Mouse (Mus musculus): ENCODE measurements around the gene Atp5e.

Atp5e gene

GRCm38 (mm10) chr2:174463789-174464523, at the start of gene Atp5e:
Atp5e (minus strand) TSS chr2:174464105.
- peak; percentile 98 for DNase-seq

- no peak for DNase-seq
These were observed 45.9 kb upstream of the Atp5e start for GRCm38 (mm10) chr2:174509825-174510224.

- no peak for DNase-seq
These were observed 44.1 kb upstream of the Atp5e start for GRCm38 (mm10) chr2:174507998-174508397.

DNA sequence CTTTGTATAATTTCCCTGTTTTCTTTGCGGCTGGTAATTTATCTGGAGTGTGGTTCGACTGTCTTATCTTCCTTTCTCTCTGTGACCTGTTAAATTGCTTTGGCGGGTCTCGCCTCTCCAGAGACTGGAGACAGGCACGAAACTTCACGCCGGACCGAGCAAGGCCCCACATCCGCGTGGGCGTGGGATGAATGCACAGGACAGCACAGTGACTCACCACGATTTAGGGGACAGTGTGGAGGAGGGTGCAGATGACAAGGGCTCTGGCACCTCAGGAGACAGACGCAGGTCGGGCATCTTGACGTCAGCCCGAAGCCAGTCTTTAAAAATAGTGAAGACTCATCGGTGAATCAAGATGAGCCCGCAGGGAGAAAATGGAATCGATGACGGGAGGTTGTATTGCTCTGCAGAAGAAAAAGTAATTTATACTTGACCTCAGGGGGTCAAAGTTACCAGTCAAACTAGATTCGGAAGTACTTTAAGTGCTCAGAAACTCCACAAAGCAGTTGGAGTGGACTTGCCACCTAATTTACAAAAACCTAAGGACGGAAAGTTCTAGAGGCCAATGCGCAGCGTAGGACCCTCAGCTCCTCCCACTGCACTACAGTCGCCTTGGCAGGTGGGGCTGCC, 39.0 kb upstream of the Atp5e start:
- peak in 1 of 2 experiments; percentile 3 for DNase-seq

GRCm38 (mm10) chr2:174502321-174502720, 38.4 kb upstream of the Atp5e start:
- no peak for DNase-seq

- no peak for DNase-seq
These were observed 37.6 kb upstream of the Atp5e start for GRCm38 (mm10) chr2:174501517-174501916.

DNA sequence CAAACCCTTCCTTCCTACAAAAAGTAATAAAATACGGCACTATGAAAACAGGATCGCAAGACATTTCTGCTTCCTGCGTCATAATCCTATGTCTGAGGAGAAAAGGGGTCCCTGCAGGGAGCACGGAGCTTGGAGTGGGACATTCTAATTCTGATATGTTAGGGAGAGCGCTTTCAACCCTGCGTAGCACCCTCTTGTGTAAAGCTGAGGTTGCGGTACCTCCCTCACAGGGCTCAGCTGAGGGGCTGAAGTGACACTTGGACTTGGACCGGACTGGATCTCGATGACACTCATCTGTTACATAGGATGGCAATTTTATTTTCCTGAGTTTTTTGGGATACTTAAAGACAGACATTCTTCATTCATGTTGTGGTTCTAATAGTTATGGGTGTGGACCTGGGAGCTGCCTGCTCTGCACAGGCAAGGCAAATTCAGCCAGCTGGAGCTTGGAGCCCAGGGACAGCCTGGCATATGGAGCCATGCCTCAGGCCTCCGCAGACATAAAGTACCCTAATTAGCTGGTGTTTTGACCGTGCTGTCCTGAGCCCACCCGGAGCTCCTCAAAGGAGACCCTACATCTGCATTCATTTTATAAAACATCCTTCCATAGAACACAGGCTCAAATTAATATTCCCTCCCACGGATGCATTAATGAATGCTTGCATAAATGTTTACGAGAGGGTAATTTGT, 37.1 kb upstream of the Atp5e start:
- no peak for DNase-seq

- DNase-seq = peak; percentile 10 to 31
These were observed 29.0 kb upstream of the Atp5e start for GRCm38 (mm10) chr2:174492858-174493257.

DNA sequence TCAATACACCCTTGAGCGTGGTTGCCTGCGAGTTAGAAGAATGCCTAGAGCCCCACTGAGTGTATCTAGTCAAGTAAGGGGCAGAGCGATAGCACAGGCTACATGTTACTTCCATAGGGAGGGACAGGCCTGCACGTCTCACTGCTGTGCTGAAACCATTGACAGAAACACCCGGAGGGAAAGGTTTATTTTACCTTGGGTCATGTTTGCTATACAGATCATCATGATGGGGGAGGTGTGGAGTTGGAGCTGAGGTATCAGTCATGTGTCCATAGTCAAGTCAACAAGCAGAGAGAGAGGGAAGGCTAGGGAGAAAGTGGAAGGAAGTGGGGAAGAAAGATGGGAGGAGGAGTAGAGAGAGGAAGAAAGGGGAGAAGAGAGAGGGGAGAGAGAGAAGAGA, 23.1 kb upstream of the Atp5e start:
- no peak for DNase-seq

DNA sequence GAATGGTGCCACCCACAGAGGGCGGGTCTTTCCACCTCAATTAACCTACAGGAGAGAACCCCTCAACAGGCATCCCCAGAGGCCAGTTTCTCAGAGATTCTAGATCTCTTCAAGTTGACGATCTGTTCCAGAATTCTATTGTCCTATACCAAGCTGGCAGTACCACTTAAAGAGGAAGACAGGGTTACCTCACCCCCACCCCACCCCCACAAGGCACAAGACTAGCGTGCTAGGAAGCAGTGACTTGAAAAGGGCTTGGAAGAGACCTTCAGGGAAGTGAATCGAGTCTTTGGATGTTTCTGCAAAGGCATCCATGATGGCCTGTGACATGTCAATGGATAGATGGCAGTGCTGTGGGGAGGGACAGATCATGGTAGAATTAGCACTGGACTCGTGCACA, 14.8 kb upstream of the Atp5e start:
- no peak for DNase-seq

- no peak for DNase-seq
These were observed 13.8 kb upstream of the Atp5e start for GRCm38 (mm10) chr2:174477543-174478319.

GRCm38 (mm10) chr2:174473550-174473927, 9.6 kb upstream of the Atp5e start:
- DNase-seq = no peak

GRCm38 (mm10) chr2:174472818-174473549, 9.1 kb upstream of the Atp5e start, which contains the start of gene Prelid3b:
Prelid3b (minus strand) TSS chr2:174473081.
- DNase-seq = peak; percentile 100

GRCm38 (mm10) chr2:174472407-174472806, 8.5 kb upstream of the Atp5e start:
- DNase-seq = no peak

- no peak for DNase-seq
These were observed 7.0 kb upstream of the Atp5e start for GRCm38 (mm10) chr2:174470786-174471405.

DNA sequence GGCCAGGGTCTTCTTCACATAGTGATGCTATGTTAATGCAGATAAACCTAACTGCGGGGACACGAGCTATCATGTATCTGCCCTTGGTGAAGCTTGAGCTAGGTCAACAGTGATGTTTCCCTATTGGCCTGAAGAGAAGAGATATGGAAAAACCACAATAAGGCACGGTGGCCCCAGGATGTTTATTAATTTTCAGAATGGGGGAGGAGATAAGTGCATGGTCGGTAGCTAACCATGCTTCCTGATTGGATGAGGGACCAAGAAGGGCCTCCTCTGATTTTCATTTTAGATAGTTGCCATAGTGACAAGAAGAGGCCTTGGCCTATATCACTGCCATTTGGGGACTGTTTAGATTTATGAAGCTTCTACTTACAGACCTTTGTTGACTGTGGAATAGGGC, 6.4 kb upstream of the Atp5e start:
- DNase-seq = no peak

DNA sequence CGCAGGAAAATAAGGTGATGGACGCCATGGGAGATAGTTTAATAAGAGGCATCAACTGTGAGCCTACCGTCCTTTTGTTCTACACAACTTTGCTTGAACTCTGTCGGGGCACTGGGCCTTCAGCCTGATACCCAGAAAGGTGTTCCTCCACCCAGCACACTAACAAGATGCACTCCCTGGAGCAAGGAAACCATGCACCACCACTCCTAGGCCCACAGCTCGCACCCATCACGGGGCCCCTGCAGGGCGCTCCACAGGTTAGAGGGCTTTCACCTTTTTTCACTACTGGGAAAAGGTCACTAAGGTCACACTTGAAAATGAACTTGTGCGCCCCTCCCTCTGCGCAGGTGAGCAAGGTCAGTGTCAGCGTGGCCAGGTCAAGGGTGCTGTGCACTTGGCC, 535 bp downstream of the Atp5e start:
- no peak for DNase-seq

- no peak for DNase-seq
These were observed 4.5 kb downstream of the Atp5e start for GRCm38 (mm10) chr2:174459365-174459764.

DNA sequence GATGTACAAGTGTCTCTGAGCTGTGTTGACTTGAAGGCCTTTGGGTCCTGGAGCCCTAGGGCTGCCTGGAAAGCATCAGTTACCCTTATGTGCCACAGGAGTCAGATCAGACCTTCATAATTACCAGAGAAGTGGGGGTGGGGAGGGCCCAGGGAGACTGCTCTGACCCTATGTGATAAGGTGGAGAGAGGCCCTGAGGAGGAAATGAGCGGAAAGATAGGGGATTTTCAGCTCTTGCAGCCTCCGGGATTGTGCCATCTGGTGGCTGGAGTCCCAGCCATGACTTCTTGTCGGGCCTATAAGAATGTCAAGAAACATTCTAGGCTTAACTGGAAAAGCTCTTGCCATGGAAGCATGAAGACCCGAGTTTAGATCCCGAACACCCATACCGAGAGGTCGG, 10.2 kb downstream of the Atp5e start:
- DNase-seq = peak; percentile 10 to 51

- no peak for DNase-seq
These were observed 13.6 kb downstream of the Atp5e start, which contains the start of gene Tubb1 for GRCm38 (mm10) chr2:174450353-174450752. Tubb1 (plus strand) TSS chr2:174450695.

DNA sequence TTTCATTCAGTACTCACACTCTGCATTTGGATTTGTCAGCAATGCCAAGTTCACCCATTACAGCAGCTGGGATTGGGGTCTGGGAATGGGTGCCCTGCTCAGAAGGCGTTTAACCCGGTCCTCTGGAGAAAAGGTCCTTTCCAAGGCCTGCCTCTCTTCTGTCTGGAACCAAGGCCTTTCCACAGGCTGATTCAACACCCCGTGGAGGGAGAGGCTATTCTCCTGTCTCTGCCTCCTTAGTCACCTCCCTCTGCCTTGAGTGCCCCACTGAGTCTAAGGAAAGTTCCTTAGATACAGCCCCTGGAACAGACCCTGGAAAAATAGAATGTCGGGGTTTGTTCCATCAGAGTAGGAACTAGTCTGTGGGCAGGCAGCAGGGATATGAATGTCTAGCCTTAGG, 15.5 kb downstream of the Atp5e start:
- no peak for DNase-seq

DNA sequence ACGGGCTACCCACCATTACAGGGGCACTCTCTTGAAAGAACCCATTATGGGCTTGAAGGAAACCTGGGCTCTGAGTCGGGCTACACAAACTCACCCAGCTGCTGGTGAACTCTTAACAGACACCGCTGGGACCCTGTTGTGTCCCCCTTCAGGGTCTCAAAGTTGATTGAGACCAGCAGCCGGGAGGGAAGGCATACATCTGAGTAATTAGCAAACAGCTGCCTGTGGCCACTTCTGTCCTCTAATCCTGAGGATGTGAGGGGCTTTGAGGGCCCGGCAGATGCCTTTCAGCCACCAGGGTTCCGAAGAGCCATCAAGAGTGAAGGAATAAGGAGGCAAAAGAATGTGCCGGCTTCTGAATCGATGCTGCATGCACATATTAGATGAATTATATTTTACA, 17.0 kb downstream of the Atp5e start:
- no peak for DNase-seq

Data from kidney, postnatal 36 days (tissue).